Mouse (Mus musculus) spleen, adult 2 months (tissue): ENCODE results near the gene Phlpp1. TPM values are rescaled to one million over a fixed set of nuclear protein-coding genes. Genes with fewer than 3 reads are reported as not detected.

Experiments used
- DNase-seq, 2 experiments: peaks; one replicate each; pipeline versions ENCODE4 v3.0.0 to v3.0.0-alpha.2; 2012 to 2021; ENCODE audit warnings: low spot score in 2 of 2, low read depth in 1 of 2
- H3K27ac ChIP-seq: fragments of 200-500 bp; 2 replicates; pipeline ENCODE4 v1.5.1; 2012; ENCODE audit warnings: low read length, inconsistent platforms; ENCODE audit not compliant: insufficient read depth
- H3K27me3 ChIP-seq: fragments of 200-500 bp; 2 replicates; pipeline ENCODE4 v1.6.1; 2012; ENCODE audit warnings: mild to moderate bottlenecking, moderate library complexity, low read length, inconsistent platforms; ENCODE audit not compliant: control insufficient read depth, insufficient read depth
- H3K36me3 ChIP-seq: fragments of 200-500 bp; 2 replicates; pipeline ENCODE4 v1.6.1; 2012; ENCODE audit warnings: mild to moderate bottlenecking, low read length, inconsistent platforms; ENCODE audit not compliant: control insufficient read depth, insufficient read depth
- H3K4me1 ChIP-seq: fragments of 200-500 bp; 2 replicates; pipeline ENCODE4 v1.6.1; 2011; ENCODE audit warnings: inconsistent platforms; ENCODE audit not compliant: control insufficient read depth, insufficient read depth, insufficient read length
- H3K4me3 ChIP-seq: fragments of 200-500 bp; 2 replicates; pipeline ENCODE4 v1.5.1; 2011; ENCODE audit warnings: mild to moderate bottlenecking, inconsistent platforms; ENCODE audit not compliant: insufficient read depth, insufficient read length; ENCODE audit errors: extremely low read depth
- CTCF ChIP-seq: fragments of 200-500 bp; IDR thresholded peaks from 2 replicates; pipeline ENCODE4 v1.5.1; 2011; ENCODE audit warnings: mild to moderate bottlenecking, inconsistent platforms; ENCODE audit not compliant: insufficient read depth, insufficient read length, insufficient replicate concordance; ENCODE audit errors: extremely low read depth
- POLR2A ChIP-seq: fragments of 200-500 bp; IDR thresholded peaks from 2 replicates; pipeline ENCODE4 v1.6.1; 2011; ENCODE audit warnings: low read depth, low read length, inconsistent platforms
- WGBS: fragments of 180-500 bp; shearing (Covaris S2); methylation state at CpG from one replicate; pipeline ENCODE4 v1.1.7; 2018; 5-methylcytosine and 5-hydroxymethylcytosine counted together
- polyA plus RNA-seq: library from polyadenylated mRNA; depleted of rRNA; stranded (reverse); fragments of >200 nt; gene quantifications from 2 replicates; pipeline ENCODE4 v1.2.3, GENCODE M21; 2012

Phlpp1 gene
- polyA plus RNA-seq, 1 experiment, result 6.0 TPM

DNA sequence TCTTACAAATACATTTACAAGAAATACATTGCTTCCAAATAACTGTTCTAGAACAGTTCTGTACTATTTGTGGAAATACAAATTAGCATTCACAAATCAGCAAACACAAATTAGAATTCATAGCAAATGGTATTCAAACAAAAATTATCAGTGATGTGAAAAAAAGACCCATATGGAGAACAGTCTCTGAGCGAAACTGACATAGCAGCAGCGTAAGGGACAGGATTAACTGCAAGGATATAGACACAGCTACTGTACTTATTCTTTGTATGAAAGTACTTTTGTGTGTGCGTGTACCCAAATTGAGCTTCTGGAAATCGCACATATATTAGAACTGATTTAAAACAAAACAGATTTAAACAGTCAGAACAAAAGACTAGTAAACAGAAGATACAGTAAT, 103.6 kb downstream of the Phlpp1 start:
- Histone ChIP-seq H3K4me1 (peaks cover 12% of the 10 kb centered on the region), H3K27ac (no peak overlapping the region), H3K27me3 (no peaks in the 10 kb centered on the region), H3K4me3 (no peak overlapping the region), H3K36me3 (no peaks in the 10 kb centered on the region)
- no peak for TF ChIP-seq POLR2A
- no peak for TF ChIP-seq CTCF
- DNase-seq, result no peak
- 92% methylated on average over 4 of the region's 4 CpGs for WGBS

DNA sequence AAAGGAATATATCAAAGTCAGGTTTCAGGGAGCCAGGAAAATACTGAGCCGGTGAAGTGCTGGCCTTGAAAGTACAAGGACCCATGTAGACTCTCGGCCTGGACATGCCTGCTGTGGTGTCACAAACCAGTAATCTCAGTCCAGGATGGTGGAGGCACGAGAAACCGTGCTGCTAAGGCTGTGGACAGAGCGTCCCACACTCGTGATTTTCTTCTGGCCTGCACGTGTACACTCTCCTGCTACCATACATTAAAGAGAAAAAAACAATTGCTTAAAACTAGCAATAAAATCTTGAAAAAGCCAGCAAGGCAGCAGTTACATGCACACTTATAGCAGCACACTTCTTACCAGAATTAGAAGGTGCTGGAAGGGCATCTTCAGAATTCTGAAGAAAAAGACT, 104.2 kb downstream of the Phlpp1 start:
- H3K27ac ChIP-seq, result no peak overlapping the region
- H3K36me3 ChIP-seq, result no peaks in the 10 kb centered on the region
- H3K4me3 ChIP-seq, result no peak overlapping the region
- no peak for TF ChIP-seq CTCF
- no peak for TF ChIP-seq POLR2A
- 88% methylated on average over 7 of the region's 7 CpGs for WGBS
- no peaks in the 10 kb centered on the region for H3K27me3 ChIP-seq
- peaks cover 12% of the 10 kb centered on the region for H3K4me1 ChIP-seq
- no peak for DNase-seq

DNA sequence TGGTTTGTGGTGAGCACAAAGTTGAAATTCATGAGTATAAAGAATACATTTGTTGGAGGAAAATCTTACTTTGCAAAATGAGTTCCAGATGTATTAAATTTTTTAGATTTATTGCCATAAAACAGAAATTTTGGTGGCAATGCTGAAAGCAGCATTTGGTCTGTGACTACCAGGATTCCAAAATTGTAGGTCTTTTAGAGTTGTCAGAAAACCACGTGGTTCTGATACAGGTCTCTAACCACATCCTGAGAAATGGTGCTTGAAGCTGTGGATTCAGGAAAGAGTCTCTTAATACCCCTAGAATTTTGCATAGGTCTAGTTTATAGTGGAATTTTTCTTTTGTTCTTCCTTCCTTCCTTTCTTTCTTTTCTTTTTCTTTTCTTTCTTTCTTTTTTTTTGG, 105.3 kb downstream of the Phlpp1 start:
- 0 out of 2 replicates have a peak, but pooled peaks cover 1% of the 10 kb centered on the region for H3K36me3 ChIP-seq
- no peaks in the 10 kb centered on the region for H3K27me3 ChIP-seq
- H3K27ac ChIP-seq, result no peak overlapping the region
- peaks cover 12% of the 10 kb centered on the region for H3K4me1 ChIP-seq
- no peak for DNase-seq
- TF ChIP-seq CTCF (no peak), POLR2A (no peak)
- no peak overlapping the region for H3K4me3 ChIP-seq
- WGBS, result 21% methylated on average over 1 of the region's 1 CpGs

DNA sequence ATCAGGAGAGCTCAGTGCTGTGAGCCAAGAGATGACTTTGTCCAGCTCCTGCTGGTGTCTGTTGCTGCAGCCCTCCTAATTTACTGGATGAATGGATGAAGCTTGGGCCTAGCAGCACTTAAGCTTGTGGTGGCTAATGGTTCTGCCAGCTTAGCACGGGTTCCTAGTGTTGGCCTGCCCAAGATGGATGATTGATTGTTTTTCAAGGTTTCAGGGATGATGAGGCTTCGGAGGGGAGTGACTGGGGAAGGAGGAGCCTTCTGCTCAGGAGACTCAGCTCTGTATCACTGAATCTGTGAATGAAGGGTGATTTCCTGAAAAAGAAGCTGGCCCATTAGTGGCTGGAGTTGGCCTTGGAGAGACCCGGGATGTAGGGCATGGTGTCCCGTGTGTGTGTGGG, 105.7 kb downstream of the Phlpp1 start:
- H3K4me3 ChIP-seq, result no peak overlapping the region
- no peak for DNase-seq
- H3K27ac ChIP-seq, result no peak overlapping the region
- peaks cover 12% of the 10 kb centered on the region for H3K4me1 ChIP-seq
- H3K36me3 ChIP-seq, result 0 out of 2 replicates have a peak, but pooled peaks cover 2% of the 10 kb centered on the region
- TF ChIP-seq POLR2A (no peak), CTCF (no peak)
- no peaks in the 10 kb centered on the region for H3K27me3 ChIP-seq
- WGBS, result 79% methylated on average over 4 of the region's 4 CpGs

DNA sequence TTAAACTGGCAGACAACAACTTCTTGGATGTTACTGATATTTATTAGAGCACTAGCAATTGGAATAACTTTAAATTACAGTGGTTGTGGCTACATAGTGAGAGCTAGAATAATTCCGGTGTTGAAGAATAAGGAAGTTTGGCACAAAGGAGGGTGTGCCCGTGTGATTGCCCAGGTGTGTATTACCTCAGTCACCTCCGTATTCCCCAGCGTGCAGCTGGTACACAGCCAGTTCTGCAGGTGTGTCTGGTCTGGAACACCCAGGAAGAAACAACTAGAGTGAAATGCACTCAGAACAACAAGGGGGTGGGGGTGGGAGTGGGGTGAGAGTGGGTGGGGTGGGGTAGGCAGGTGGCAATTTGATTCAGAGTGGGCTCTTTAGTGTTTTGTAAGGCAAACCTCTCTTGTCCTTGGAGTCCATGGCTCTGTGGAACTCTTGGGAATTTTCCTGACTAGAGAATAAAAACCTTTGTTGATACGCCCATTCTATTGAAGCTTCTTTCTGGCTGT, 107.1 kb downstream of the Phlpp1 start:
- peaks cover 10% of the 10 kb centered on the region; the same call in 1 of the 2 replicates for H3K4me1 ChIP-seq
- H3K27me3 ChIP-seq, result no peaks in the 10 kb centered on the region
- TF ChIP-seq CTCF (no peak), POLR2A (no peak)
- no peak overlapping the region for H3K27ac ChIP-seq
- 0 out of 2 replicates have a peak, but pooled peaks cover 3% of the 10 kb centered on the region for H3K36me3 ChIP-seq
- H3K4me3 ChIP-seq, result no peak overlapping the region
- DNase-seq, result no peak
- 75% methylated on average over 5 of the region's 5 CpGs for WGBS

DNA sequence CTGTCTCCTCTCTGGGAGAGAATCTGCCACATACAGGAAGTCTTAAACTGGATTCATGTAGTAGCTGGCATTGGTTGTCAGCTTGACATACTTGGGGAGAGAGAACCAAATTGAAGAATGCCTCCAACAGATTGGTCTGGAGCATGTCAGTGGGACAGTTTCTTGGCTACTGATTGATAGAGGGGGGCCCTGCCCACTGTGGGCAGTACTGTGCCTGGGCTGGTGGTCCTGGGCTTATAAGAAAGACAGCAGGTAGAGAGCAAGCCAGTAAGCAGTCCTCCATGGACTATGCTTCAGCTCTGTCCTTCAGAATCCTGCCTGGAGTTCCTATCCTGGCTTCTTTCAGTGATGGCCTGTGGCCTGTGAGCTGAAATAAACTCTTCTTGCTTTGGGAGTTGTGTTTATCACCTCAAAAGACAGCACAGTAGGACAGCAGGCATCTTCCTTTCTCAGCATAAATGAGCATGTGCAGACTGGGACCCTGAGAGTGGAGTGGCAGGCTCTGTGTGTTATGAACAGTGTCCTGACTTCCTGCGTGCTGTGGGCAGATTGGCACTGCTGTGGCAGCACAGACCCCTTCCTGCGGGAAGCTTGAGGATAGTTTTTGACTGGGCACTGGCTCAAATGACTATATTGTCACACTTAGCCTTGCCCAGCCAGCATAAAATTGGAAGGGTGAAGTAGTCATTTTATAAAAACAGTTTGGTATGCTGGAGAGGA, 108.0 kb downstream of the Phlpp1 start:
- H3K27me3 ChIP-seq, result no peaks in the 10 kb centered on the region
- no peak overlapping the region for H3K27ac ChIP-seq
- no peak overlapping the region for H3K4me3 ChIP-seq
- 0 out of 2 replicates have a peak, but pooled peaks cover 3% of the 10 kb centered on the region for H3K36me3 ChIP-seq
- H3K4me1 ChIP-seq, result peaks cover 6% of the 10 kb centered on the region; the same call in 1 of the 2 replicates
- no peak for DNase-seq
- TF ChIP-seq CTCF (no peak), POLR2A (no peak)
- WGBS, result 61% methylated on average over 2 of the region's 2 CpGs

DNA sequence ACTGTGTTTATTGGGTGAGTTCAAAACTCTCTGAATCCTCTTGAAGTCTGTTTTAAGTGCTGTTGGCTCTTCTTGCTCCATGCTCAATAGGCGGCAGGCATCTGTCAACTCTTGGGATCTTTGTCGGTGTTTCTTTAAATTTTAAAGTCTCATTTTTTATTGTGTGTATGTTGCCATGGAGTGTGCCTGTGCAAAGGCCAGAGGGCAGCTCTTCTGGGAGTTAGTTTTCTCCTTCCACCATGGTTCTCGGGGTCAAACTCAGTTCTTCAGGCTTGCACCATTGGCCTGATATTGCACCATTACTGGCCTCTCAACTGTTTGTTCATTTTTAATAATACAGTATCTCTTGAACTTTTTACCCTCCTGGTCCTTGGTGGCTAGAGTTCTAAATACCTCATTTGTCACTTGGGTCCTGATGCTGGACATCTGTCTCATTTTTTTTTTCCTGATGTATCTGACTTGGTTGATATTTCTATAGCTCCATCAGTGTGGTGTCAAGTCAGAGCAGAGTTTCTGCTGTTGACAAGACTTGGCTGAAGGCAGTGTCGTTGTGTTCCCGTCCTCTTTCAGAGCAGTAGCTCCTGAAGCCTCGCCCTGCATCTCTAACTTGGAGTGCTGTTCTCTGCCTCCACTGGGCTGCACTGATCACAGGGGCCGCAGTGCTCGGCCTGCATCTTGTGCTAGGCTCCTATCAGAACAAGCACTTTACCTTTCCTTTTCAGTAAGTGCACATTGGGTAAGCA, 108.8 kb downstream of the Phlpp1 start:
- H3K36me3 ChIP-seq, result 0 out of 2 replicates have a peak, but pooled peaks cover 3% of the 10 kb centered on the region
- WGBS, result 88% methylated on average over 8 of the region's 8 CpGs
- no peaks in the 10 kb centered on the region for H3K27me3 ChIP-seq
- no peak overlapping the region for H3K4me3 ChIP-seq
- no peak for DNase-seq
- TF ChIP-seq CTCF (no peak), POLR2A (no peak)
- H3K27ac ChIP-seq, result no peak overlapping the region
- H3K4me1 ChIP-seq, result peaks cover 6% of the 10 kb centered on the region; the same call in 1 of the 2 replicates
